Mouse (Mus musculus): ENCODE results near the gene Acad11. TPM values are rescaled to one million over a fixed set of nuclear protein-coding genes. Genes with fewer than 3 reads are reported as not detected.
A peak's percentile ranks its signal among the peaks of the same experiment; 100 is the strongest.

Gene Acad11
- polyA plus RNA-seq, 1 experiment from 2014 or later: 17.6 TPM

DNA sequence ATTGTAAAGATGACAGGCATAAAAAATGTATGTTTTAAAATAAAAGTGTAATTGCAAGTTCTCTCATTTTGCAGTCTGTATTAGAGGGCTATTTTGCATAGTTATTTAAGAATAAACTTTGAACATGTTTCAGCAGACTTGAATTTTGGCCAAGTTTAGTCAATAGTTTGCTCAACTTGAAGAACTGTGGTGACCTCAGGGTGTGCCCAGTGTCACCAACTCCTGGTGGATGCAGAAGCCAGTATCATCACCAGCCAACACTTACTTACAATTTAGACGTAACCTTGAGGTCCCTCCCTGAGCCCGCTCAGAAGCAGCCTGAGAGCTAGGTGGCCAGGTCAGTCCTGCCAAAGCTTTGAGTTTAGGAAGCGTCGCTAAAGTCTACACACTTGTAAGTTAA is 19.5 kb upstream of the Acad11 start:
- DNase-seq (ENCODE audit: low spot score): no peak
- H3K9me3 ChIP-seq (replicated peaks; ENCODE audit: low read length): no peaks in the 10 kb centered on the region
- 84% methylated on average over 4 of the region's 4 CpGs for WGBS
- H3K4me3 ChIP-seq (replicated peaks; ENCODE audit: low read depth, low read length): no peak overlapping the region
- H3K4me1 ChIP-seq (replicated peaks; ENCODE audit: insufficient read depth, low read length): no peaks in the 10 kb centered on the region
- no peak overlapping the region for H3K4me2 ChIP-seq (ENCODE audit: low read length)
- TF ChIP-seq CTCF (IDR thresholded peaks at IDR 0.05; ENCODE audit: low read depth): no peak
- H3K36me3 ChIP-seq (ENCODE audit: insufficient read depth, low read length): peaks cover 22% of the 10 kb centered on the region
- H3K27ac ChIP-seq: no peak overlapping the region
- H3K27me3 ChIP-seq (ENCODE audit: insufficient read depth, low read length): no peaks in the 10 kb centered on the region
- ATAC-seq (replicated peaks; ENCODE audit: low FRiP score, low read depth): no peak
- no peak overlapping the region for H3K9ac ChIP-seq (ENCODE audit: low read depth, low read length)

DNA sequence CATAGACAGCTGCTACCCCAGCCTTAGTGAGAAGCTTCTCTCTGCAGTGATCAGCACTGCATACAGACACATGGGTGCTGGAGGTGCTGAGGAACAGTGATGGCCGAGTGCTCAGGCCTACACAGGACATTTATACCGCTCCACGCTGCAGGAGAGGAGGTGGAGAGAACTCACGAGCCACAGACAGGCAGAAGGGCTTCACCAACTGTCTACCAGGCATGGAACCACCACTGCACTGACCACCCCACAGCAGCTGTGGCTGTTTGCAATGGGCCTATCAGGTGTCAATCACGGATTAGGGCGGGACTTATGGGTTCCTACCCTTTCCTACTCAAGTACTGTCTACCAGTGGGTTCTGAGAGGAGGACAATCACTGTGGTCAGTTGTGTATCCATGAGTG is 12.1 kb upstream of the Acad11 start:
- Histone ChIP-seq H3K4me2 (ENCODE audit: low read length) (no peak overlapping the region), H3K9ac (ENCODE audit: low read depth, low read length) (no peak overlapping the region), H3K27ac (no peak overlapping the region), H3K36me3 (ENCODE audit: insufficient read depth, low read length) (peaks cover 77% of the 10 kb centered on the region), H3K9me3 (replicated peaks; ENCODE audit: low read length) (no peaks in the 10 kb centered on the region), H3K4me1 (replicated peaks; ENCODE audit: insufficient read depth, low read length) (no peaks in the 10 kb centered on the region), H3K4me3 (replicated peaks; ENCODE audit: low read depth, low read length) (no peak overlapping the region), H3K27me3 (ENCODE audit: insufficient read depth, low read length) (no peaks in the 10 kb centered on the region)
- WGBS: 94% methylated on average over 6 of the region's 6 CpGs
- no peak for DNase-seq (ENCODE audit: low spot score)
- no peak for TF ChIP-seq CTCF (IDR thresholded peaks at IDR 0.05; ENCODE audit: low read depth)
- ATAC-seq (replicated peaks; ENCODE audit: low FRiP score, low read depth): no peak

DNA sequence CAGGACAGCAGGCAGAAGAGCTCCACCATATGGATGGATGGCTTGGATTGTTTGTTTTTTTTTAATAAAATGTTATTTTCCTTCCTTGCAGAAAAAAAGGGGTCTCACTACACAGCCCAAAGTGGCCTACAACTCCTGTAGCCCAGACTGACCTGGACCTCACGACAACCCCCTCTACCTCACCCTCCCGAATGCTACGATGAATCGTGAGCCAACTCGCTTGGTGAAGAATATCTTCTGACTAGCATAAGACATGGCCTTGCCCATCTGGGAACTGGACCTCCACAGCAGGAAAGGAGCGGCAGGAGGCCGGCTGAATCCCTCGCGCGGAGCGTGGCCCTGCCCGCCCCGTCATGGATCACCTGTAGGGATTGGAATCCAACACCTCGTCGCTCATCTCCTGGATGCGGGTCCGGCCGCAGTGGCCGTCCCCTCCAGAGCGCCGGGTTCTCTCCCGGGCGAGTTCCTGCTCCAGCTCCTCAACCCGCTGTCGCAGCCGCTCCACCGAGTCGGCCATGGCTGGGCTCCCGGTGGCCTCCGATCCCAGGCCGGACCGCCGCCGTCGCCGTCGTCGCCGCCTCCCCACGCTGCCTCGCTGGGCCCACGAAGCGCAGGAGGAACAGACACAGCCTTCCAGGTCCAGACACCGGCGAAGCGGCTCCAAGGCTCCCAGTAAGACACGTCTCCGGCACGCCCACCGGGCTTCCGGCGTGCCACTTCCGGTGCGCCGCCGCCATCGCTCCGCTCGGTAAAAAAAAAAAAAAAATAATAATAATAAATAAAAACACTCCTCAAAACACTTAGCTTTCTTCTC is 540 bp upstream of the Acad11 start, which contains the start of gene Uba5:
Gene Uba5 (minus strand): TSS at position 705 of the 814 bp plus-strand sequence.
- Histone ChIP-seq H3K9me3 (replicated peaks; ENCODE audit: low read length) (no peaks in the 10 kb centered on the region), H3K4me1 (replicated peaks; ENCODE audit: insufficient read depth, low read length) (peaks cover 7% of the 10 kb centered on the region; the same call in 1 of the 2 replicates), H3K4me2 (ENCODE audit: low read length) (peak within 1 kb of the TSS; percentile 94), H3K9ac (ENCODE audit: low read depth, low read length) (peak within 1 kb of the TSS; percentile 81), H3K27me3 (ENCODE audit: insufficient read depth, low read length) (no peaks in the 10 kb centered on the region), H3K36me3 (ENCODE audit: insufficient read depth, low read length) (peaks cover 13% of the 10 kb centered on the region; the same call in 1 of the 2 replicates), H3K4me3 (replicated peaks; ENCODE audit: low read depth, low read length) (peak within 1 kb of the TSS; percentile 95), H3K27ac (peak within 1 kb of the TSS; percentile 78)
- peak; percentile 48 for ATAC-seq (replicated peaks; ENCODE audit: low FRiP score, low read depth)
- no peak for TF ChIP-seq CTCF (IDR thresholded peaks at IDR 0.05; ENCODE audit: low read depth)
- peak; percentile 82 for DNase-seq (ENCODE audit: low spot score)
- 1% methylated on average over 54 of the region's 59 CpGs for WGBS

GRCm38 (mm10) chr9:104064571-104064970 is 1.4 kb downstream of the Acad11 start:
- no peak for DNase-seq (ENCODE audit: low spot score)
- Histone ChIP-seq H3K4me2 (ENCODE audit: low read length) (no peak overlapping the region; the same call in 1 of the 2 replicates), H3K9me3 (replicated peaks; ENCODE audit: low read length) (no peaks in the 10 kb centered on the region), H3K36me3 (ENCODE audit: insufficient read depth, low read length) (peaks cover 5% of the 10 kb centered on the region; the same call in 1 of the 2 replicates), H3K27me3 (ENCODE audit: insufficient read depth, low read length) (no peaks in the 10 kb centered on the region), H3K27ac (no peak overlapping the region), H3K9ac (ENCODE audit: low read depth, low read length) (no peak overlapping the region), H3K4me3 (replicated peaks; ENCODE audit: low read depth, low read length) (no peak overlapping the region), H3K4me1 (replicated peaks; ENCODE audit: insufficient read depth, low read length) (peaks cover 7% of the 10 kb centered on the region; the same call in 1 of the 2 replicates)
- WGBS: 31% methylated on average over 1 of the region's 1 CpGs
- no peak for TF ChIP-seq CTCF (IDR thresholded peaks at IDR 0.05; ENCODE audit: low read depth)
- ATAC-seq (replicated peaks; ENCODE audit: low FRiP score, low read depth): no peak

GRCm38 (mm10) chr9:104070241-104070640 is 7.1 kb downstream of the Acad11 start:
- Histone ChIP-seq H3K4me2 (ENCODE audit: low read length) (no peak overlapping the region), H3K27ac (no peak overlapping the region), H3K9me3 (replicated peaks; ENCODE audit: low read length) (no peaks in the 10 kb centered on the region), H3K4me1 (replicated peaks; ENCODE audit: insufficient read depth, low read length) (no peaks in the 10 kb centered on the region), H3K9ac (ENCODE audit: low read depth, low read length) (no peak overlapping the region), H3K36me3 (ENCODE audit: insufficient read depth, low read length) (no peaks in the 10 kb centered on the region), H3K27me3 (ENCODE audit: insufficient read depth, low read length) (no peaks in the 10 kb centered on the region), H3K4me3 (replicated peaks; ENCODE audit: low read depth, low read length) (no peak overlapping the region)
- ATAC-seq (replicated peaks; ENCODE audit: low FRiP score, low read depth): no peak
- 76% methylated on average over 4 of the region's 4 CpGs for WGBS
- no peak for TF ChIP-seq CTCF (IDR thresholded peaks at IDR 0.05; ENCODE audit: low read depth)
- no peak for DNase-seq (ENCODE audit: low spot score)

- no peak overlapping the region for H3K27ac ChIP-seq
- H3K4me3 ChIP-seq (replicated peaks; ENCODE audit: low read depth, low read length): no peak overlapping the region
- no peak overlapping the region for H3K9ac ChIP-seq (ENCODE audit: low read depth, low read length)
- DNase-seq (ENCODE audit: low spot score) (no peak), ATAC-seq (replicated peaks; ENCODE audit: low FRiP score, low read depth) (no peak)
- no peaks in the 10 kb centered on the region for H3K9me3 ChIP-seq (replicated peaks; ENCODE audit: low read length)
- 80% methylated on average over 8 of the region's 8 CpGs for WGBS
- H3K4me1 ChIP-seq (replicated peaks; ENCODE audit: insufficient read depth, low read length): no peaks in the 10 kb centered on the region
- TF ChIP-seq CTCF (IDR thresholded peaks at IDR 0.05; ENCODE audit: low read depth): no peak
- no peak overlapping the region for H3K4me2 ChIP-seq (ENCODE audit: low read length)
- no peaks in the 10 kb centered on the region for H3K27me3 ChIP-seq (ENCODE audit: insufficient read depth, low read length)
- H3K36me3 ChIP-seq (ENCODE audit: insufficient read depth, low read length): no peaks in the 10 kb centered on the region
These were observed 7.9 kb downstream of the Acad11 start for GRCm38 (mm10) chr9:104070863-104071604.

Data from kidney, postnatal 0 days (tissue).